Comparison of ENCODE assay signal across 8 mouse cellular contexts in genomic region chr8:105613830-105614511, GRCm38 (mm10). TPM values are rescaled to one million over a fixed set of nuclear protein-coding genes. Genes with fewer than 3 reads are reported as not detected.
A peak's percentile ranks its signal among the peaks of the same experiment; 100 is the strongest.
DNase-seq lines count a peak whose midpoint lies in the region; ATAC-seq and TF ChIP-seq lines count a peak whose summit lies in the region.

No protein-coding gene starts in this region.

- peak; percentile 64 for DNase-seq in adrenal gland, adult 8-10 months
- no peak for DNase-seq in forebrain, postnatal 0 days
- peak; percentile 81 to 83 for DNase-seq in thymus, adult 18-20 months
- no peak for DNase-seq in cerebellum, adult 9-10 months

- no peaks in the 10 kb centered on the region for H3K9me3 ChIP-seq in forebrain, postnatal 0 days (ENCODE audit: low read length)
- H3K9me3 ChIP-seq in hindbrain, embryonic 12.5 days (replicated peaks): no peaks in the 10 kb centered on the region
- H3K9me3 ChIP-seq in limb, embryonic 13.5 days: no peaks in the 10 kb centered on the region
- H3K9me3 ChIP-seq in midbrain, embryonic 12.5 days: no peaks in the 10 kb centered on the region

- no peaks in the 10 kb centered on the region for H3K27me3 ChIP-seq in forebrain, postnatal 0 days (ENCODE audit: insufficient read depth, low read length)
- H3K27me3 ChIP-seq in hindbrain, embryonic 12.5 days: peaks cover 44% of the 10 kb centered on the region
- peaks cover 27% of the 10 kb centered on the region for H3K27me3 ChIP-seq in limb, embryonic 13.5 days
- peaks cover 39% of the 10 kb centered on the region for H3K27me3 ChIP-seq in midbrain, embryonic 12.5 days

- H3K36me3 ChIP-seq in forebrain, postnatal 0 days (ENCODE audit: insufficient read depth): peaks cover 45% of the 10 kb centered on the region
- peaks cover 43% of the 10 kb centered on the region for H3K36me3 ChIP-seq in hindbrain, embryonic 12.5 days
- H3K36me3 ChIP-seq in limb, embryonic 13.5 days: peaks cover 53% of the 10 kb centered on the region
- H3K36me3 ChIP-seq in midbrain, embryonic 12.5 days: peaks cover 45% of the 10 kb centered on the region

- H3K4me2 ChIP-seq in forebrain, postnatal 0 days (ENCODE audit: low read depth): peak overlapping the region; percentile 66
- H3K4me2 ChIP-seq in hindbrain, embryonic 12.5 days (replicated peaks): peak overlapping the region; percentile 94
- peak overlapping the region; percentile 94 for H3K4me2 ChIP-seq in limb, embryonic 13.5 days (replicated peaks)
- H3K4me2 ChIP-seq in midbrain, embryonic 12.5 days (replicated peaks): peak overlapping the region; percentile 87

- WGBS in forebrain, postnatal 0 days: 4% methylated on average over 50 of the region's 50 CpGs
- 2% methylated on average over 50 of the region's 50 CpGs for WGBS in hindbrain, embryonic 12.5 days
- WGBS in limb, embryonic 13.5 days: 1% methylated on average over 50 of the region's 50 CpGs
- 2% methylated on average over 41 of the region's 50 CpGs for WGBS in midbrain, embryonic 12.5 days

- H3K9ac ChIP-seq in forebrain, postnatal 0 days: peak overlapping the region; percentile 43
- H3K9ac ChIP-seq in hindbrain, embryonic 12.5 days: peak overlapping the region; percentile 68
- H3K9ac ChIP-seq in limb, embryonic 13.5 days: peak overlapping the region; percentile 70
- H3K9ac ChIP-seq in midbrain, embryonic 12.5 days (replicated peaks): peak overlapping the region; percentile 53

- H3K4me1 ChIP-seq in forebrain, postnatal 0 days (ENCODE audit: insufficient read depth): no peaks in the 10 kb centered on the region; the same call in 1 of the 2 replicates
- peaks cover 17% of the 10 kb centered on the region for H3K4me1 ChIP-seq in hindbrain, embryonic 12.5 days
- peaks cover 24% of the 10 kb centered on the region for H3K4me1 ChIP-seq in limb, embryonic 13.5 days
- peaks cover 16% of the 10 kb centered on the region for H3K4me1 ChIP-seq in midbrain, embryonic 12.5 days

- no peak for TF ChIP-seq CTCF in forebrain, postnatal 0 days (IDR thresholded peaks at IDR 0.05; ENCODE audit: low read depth)

- peak overlapping the region; percentile 36 for H3K4me3 ChIP-seq in forebrain, postnatal 0 days (ENCODE audit: low read depth, low read length)
- peak overlapping the region; percentile 44 for H3K4me3 ChIP-seq in hindbrain, embryonic 12.5 days
- H3K4me3 ChIP-seq in limb, embryonic 13.5 days: peak overlapping the region; percentile 56
- H3K4me3 ChIP-seq in midbrain, embryonic 12.5 days: peak overlapping the region; percentile 49

- no peak overlapping the region for H3K27ac ChIP-seq in forebrain, postnatal 0 days (ENCODE audit: low read depth, low read length)
- no peak overlapping the region for H3K27ac ChIP-seq in hindbrain, embryonic 12.5 days
- H3K27ac ChIP-seq in limb, embryonic 13.5 days: no peak overlapping the region
- no peak overlapping the region for H3K27ac ChIP-seq in midbrain, embryonic 12.5 days (replicated peaks)

- peak; percentile 76 for ATAC-seq in CD4-positive, CD25-positive, alpha-beta regulatory T cell, adult 4 months
- peak; percentile 34; the same call in 1 of the 2 replicates for ATAC-seq in forebrain, postnatal 0 days
- ATAC-seq in hindbrain, embryonic 12.5 days (ENCODE audit: low FRiP score): peak; percentile 61
- ATAC-seq in limb, embryonic 13.5 days (ENCODE audit: low FRiP score, low read depth): peak; percentile 71
- peak; percentile 59 for ATAC-seq in midbrain, embryonic 12.5 days (ENCODE audit: low FRiP score, low read depth)

RNA-seq across cellular contexts. Expression of gene Ripor1, which starts 8.9 kb away (rescaled TPM):
- polyA plus RNA-seq in CD4-positive, CD25-positive, alpha-beta regulatory T cell, adult 4 months (2017; shearing (Covaris generic)): 10 to 100 TPM in 1 of 2 experiments, 1 to 10 TPM in 1; 7.8 to 12.6 TPM
- total RNA-seq in adrenal gland, adult 8-10 months (2022): 10 to 100 TPM; 28.1 to 47.9 (median 37.8) TPM
- total RNA-seq in forebrain, postnatal 0 days (2014; rRNA removed): 9.2 and 10.6 TPM in 2 replicates
- polyA plus RNA-seq in forebrain, postnatal 0 days (2015; fragmentation: Nextera tagmentation; extraction: Ambion mirVana): 37.2 and 37.4 TPM in 2 replicates
- 21.7 and 22.6 TPM in 2 replicates for polyA plus RNA-seq in hindbrain, embryonic 12.5 days (2016; fragmentation: Nextera tagmentation; extraction: Ambion mirVana)
- 20.1 and 20.2 TPM in 2 replicates for polyA plus RNA-seq in limb, embryonic 13.5 days (2015; fragmentation: Nextera tagmentation; extraction: Ambion mirVana)
- polyA plus RNA-seq in midbrain, embryonic 12.5 days (2016; fragmentation: Nextera tagmentation; extraction: Ambion mirVana): 19.5 and 21.7 TPM in 2 replicates

RNA-seq across cellular contexts. Expression of gene Ctcf, which starts 22.4 kb away (rescaled TPM):
- polyA plus RNA-seq in CD4-positive, CD25-positive, alpha-beta regulatory T cell, adult 4 months (2017; shearing (Covaris generic)): 10 to 100 TPM; 53.5 to 69.1 TPM
- total RNA-seq in adrenal gland, adult 8-10 months (2022): 10 to 100 TPM; 61.2 to 79.1 (median 67.7) TPM
- 39.5 and 52.5 TPM in 2 replicates for total RNA-seq in forebrain, postnatal 0 days (2014; rRNA removed)
- polyA plus RNA-seq in forebrain, postnatal 0 days (2015; fragmentation: Nextera tagmentation; extraction: Ambion mirVana): 67.9 and 86.0 TPM in 2 replicates
- 132 and 139 TPM in 2 replicates for polyA plus RNA-seq in hindbrain, embryonic 12.5 days (2016; fragmentation: Nextera tagmentation; extraction: Ambion mirVana)
- polyA plus RNA-seq in limb, embryonic 13.5 days (2015; fragmentation: Nextera tagmentation; extraction: Ambion mirVana): 140 and 142 TPM in 2 replicates
- 157 TPM in 2 replicates for polyA plus RNA-seq in midbrain, embryonic 12.5 days (2016; fragmentation: Nextera tagmentation; extraction: Ambion mirVana)

RNA-seq across cellular contexts. Expression of gene Agrp, which starts 23.2 kb away (rescaled TPM):
- polyA plus RNA-seq in CD4-positive, CD25-positive, alpha-beta regulatory T cell, adult 4 months (2017; shearing (Covaris generic)): 1 to 10 TPM in 1 of 2 experiments, under 1 TPM in 1; 0.99 to 2.3 TPM
- 10 to 100 TPM in 1 of 4 experiments, 1 to 10 TPM in 2, under 1 TPM in 1; 0.97 to 11.6 (median 4.2) TPM for total RNA-seq in adrenal gland, adult 8-10 months (2022)
- total RNA-seq in forebrain, postnatal 0 days (2014; rRNA removed): 1.5 TPM in 1 of 2 replicates, not detected in the other
- 0.62 and 0.90 TPM in 2 replicates for polyA plus RNA-seq in forebrain, postnatal 0 days (2015; fragmentation: Nextera tagmentation; extraction: Ambion mirVana)
- 1.3 TPM in 2 replicates for polyA plus RNA-seq in hindbrain, embryonic 12.5 days (2016; fragmentation: Nextera tagmentation; extraction: Ambion mirVana)
- polyA plus RNA-seq in limb, embryonic 13.5 days (2015; fragmentation: Nextera tagmentation; extraction: Ambion mirVana): 1.9 and 2.0 TPM in 2 replicates
- 1.3 TPM in 1 of 2 replicates, not detected in the other for polyA plus RNA-seq in midbrain, embryonic 12.5 days (2016; fragmentation: Nextera tagmentation; extraction: Ambion mirVana)

RNA-seq across cellular contexts. Expression of gene Atp6v0d1, which starts 48.1 kb away (rescaled TPM):
- 10 to 100 TPM; 33.7 to 36.8 TPM for polyA plus RNA-seq in CD4-positive, CD25-positive, alpha-beta regulatory T cell, adult 4 months (2017; shearing (Covaris generic))
- 100 to 1,000 TPM; 113 to 135 (median 122) TPM for total RNA-seq in adrenal gland, adult 8-10 months (2022)
- total RNA-seq in forebrain, postnatal 0 days (2014; rRNA removed): 179 TPM in 2 replicates
- polyA plus RNA-seq in forebrain, postnatal 0 days (2015; fragmentation: Nextera tagmentation; extraction: Ambion mirVana): 251 and 275 TPM in 2 replicates
- polyA plus RNA-seq in hindbrain, embryonic 12.5 days (2016; fragmentation: Nextera tagmentation; extraction: Ambion mirVana): 117 and 127 TPM in 2 replicates
- polyA plus RNA-seq in limb, embryonic 13.5 days (2015; fragmentation: Nextera tagmentation; extraction: Ambion mirVana): 82.5 and 83.5 TPM in 2 replicates
- 107 and 110 TPM in 2 replicates for polyA plus RNA-seq in midbrain, embryonic 12.5 days (2016; fragmentation: Nextera tagmentation; extraction: Ambion mirVana)

Comparison
In these comparisons a context has a peak if more than half of its experiments do, and no peak if none do; other contexts are left out.
1. DNase-seq: peak in adrenal gland, adult 8-10 months (single experiment) and thymus, adult 18-20 months (2 of 2); none in forebrain, postnatal 0 days (single experiment) and cerebellum, adult 9-10 months (single experiment).
2. Peak in every context shown above with its lines, with median percentiles within 50 percentile points of each other: ATAC-seq, H3K4me2 ChIP-seq, H3K4me3 ChIP-seq and H3K9ac ChIP-seq.